Mouse (Mus musculus) cerebellum, postnatal 4 days (tissue): ENCODE results near the gene Trim56.

Experiments used
- DNase-seq, 2 experiments: peaks; one replicate each; pipeline ENCODE4 v3.0.0; 2022; ENCODE audit warnings: low spot score in 2 of 2, mixed read lengths in 1 of 2

Gene Trim56

GRCm38 (mm10) chr5:137075726-137076125 lies 40.3 kb downstream of the Trim56 start:
- DNase-seq = no peak

GRCm38 (mm10) chr5:137074191-137074651 lies 41.8 kb downstream of the Trim56 start:
- DNase-seq = no peak

GRCm38 (mm10) chr5:137073141-137073540 lies 42.9 kb downstream of the Trim56 start:
- DNase-seq = no peak

- DNase-seq = peak in 1 of 2 experiments; percentile 66
Observed at GRCm38 (mm10) chr5:137072079-137072960, 43.7 kb downstream of the Trim56 start, which contains the start of gene Serpine1. TSS of gene Serpine1 (minus strand) at chr5:137072268.

- DNase-seq = no peak
Observed at GRCm38 (mm10) chr5:137070881-137071605, 45.0 kb downstream of the Trim56 start.

- DNase-seq = no peak
Observed at GRCm38 (mm10) chr5:137068711-137069110, 47.3 kb downstream of the Trim56 start.

- no peak for DNase-seq
Observed at GRCm38 (mm10) chr5:137065923-137066322, 50.1 kb downstream of the Trim56 start.

- no peak for DNase-seq
Observed at GRCm38 (mm10) chr5:137065454-137065853, 50.6 kb downstream of the Trim56 start.

- no peak for DNase-seq
Observed at GRCm38 (mm10) chr5:137062601-137063000, 53.4 kb downstream of the Trim56 start.

GRCm38 (mm10) chr5:137061809-137062481 lies 54.1 kb downstream of the Trim56 start:
- DNase-seq = peak in 1 of 2 experiments; percentile 40
